Mouse (Mus musculus): ENCODE data around the gene 4930404N11Rik. TPM values are rescaled to one million over a fixed set of nuclear protein-coding genes. Genes with fewer than 3 reads are reported as not detected.

Gene 4930404N11Rik
- polyA plus RNA-seq, 1 experiment from 2014 or later, result 0.31 TPM

DNA sequence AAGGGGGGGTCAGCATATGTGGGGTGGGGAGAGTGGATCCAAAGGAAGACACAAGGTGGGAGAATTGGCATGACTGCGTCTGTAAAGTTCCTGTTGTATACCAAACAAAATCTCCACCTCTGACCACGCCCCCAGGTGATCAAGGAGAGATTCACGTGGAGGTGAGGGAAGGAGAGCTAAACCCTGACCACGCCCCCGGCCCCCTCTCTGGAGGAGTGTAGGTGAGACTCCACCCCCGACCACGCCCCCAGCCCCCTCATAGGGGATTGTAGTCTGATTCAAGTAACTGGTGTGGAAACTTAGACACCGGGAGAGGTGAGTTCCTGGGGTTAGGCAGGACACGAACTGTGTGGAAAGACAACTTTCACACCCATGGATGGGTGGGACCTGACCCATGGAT, 38.5 kb upstream of the 4930404N11Rik start:
- Histone ChIP-seq H3K36me3 (ENCODE audit: control insufficient read depth, insufficient read depth, low read length) (peaks cover 87% of the 10 kb centered on the region), H3K9ac (ENCODE audit: low read depth, low read length) (no peak overlapping the region), H3K4me2 (ENCODE audit: low read depth, low read length) (no peak overlapping the region), H3K9me3 (ENCODE audit: control insufficient read depth, low read length) (no peaks in the 10 kb centered on the region), H3K4me3 (ENCODE audit: low read depth, low read length) (no peak overlapping the region), H3K27me3 (replicated peaks; ENCODE audit: control insufficient read depth, insufficient read depth, low read length) (no peaks in the 10 kb centered on the region), H3K4me1 (ENCODE audit: control insufficient read depth, insufficient read depth, low read length) (peaks cover 46% of the 10 kb centered on the region), H3K27ac (replicated peaks; ENCODE audit: low read depth, low read length) (no peak overlapping the region)
- ATAC-seq (ENCODE audit: low read depth) (no peak), DNase-seq (ENCODE audit: low spot score) (no peak)
- 30% methylated on average over 6 of the region's 9 CpGs for WGBS

DNA sequence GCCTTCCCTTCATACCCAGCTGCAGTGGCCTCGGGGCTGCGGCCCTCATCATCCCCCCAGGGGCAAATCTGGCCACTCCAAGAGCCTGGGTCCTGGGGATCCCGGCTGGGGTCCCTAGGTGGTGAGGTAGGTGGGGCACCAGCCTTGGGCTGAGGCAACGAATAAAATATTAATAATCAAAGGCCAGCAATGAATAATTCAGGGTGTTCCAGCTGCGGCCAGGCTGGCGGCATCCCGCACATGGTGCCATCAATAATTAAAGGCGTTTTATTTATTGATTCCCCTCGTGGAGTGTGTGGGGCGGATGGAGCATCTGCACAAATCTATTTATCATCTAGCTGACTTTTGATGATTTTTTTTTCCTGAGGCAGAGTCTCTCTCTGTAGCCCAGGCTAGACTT, 37.9 kb upstream of the 4930404N11Rik start:
- peaks cover 85% of the 10 kb centered on the region for H3K36me3 ChIP-seq (ENCODE audit: control insufficient read depth, insufficient read depth, low read length)
- peak overlapping the region; percentile 82 for H3K27ac ChIP-seq (replicated peaks; ENCODE audit: low read depth, low read length)
- 67% methylated on average over 10 of the region's 10 CpGs for WGBS
- no peak overlapping the region for H3K4me2 ChIP-seq (ENCODE audit: low read depth, low read length)
- no peak for ATAC-seq (ENCODE audit: low read depth)
- DNase-seq (ENCODE audit: low spot score), result no peak
- no peak overlapping the region for H3K4me3 ChIP-seq (ENCODE audit: low read depth, low read length)
- no peaks in the 10 kb centered on the region for H3K9me3 ChIP-seq (ENCODE audit: control insufficient read depth, low read length)
- no peaks in the 10 kb centered on the region for H3K27me3 ChIP-seq (replicated peaks; ENCODE audit: control insufficient read depth, insufficient read depth, low read length)
- H3K4me1 ChIP-seq (ENCODE audit: control insufficient read depth, insufficient read depth, low read length), result peaks cover 42% of the 10 kb centered on the region
- peak overlapping the region; percentile 47; the same call in 1 of the 2 replicates for H3K9ac ChIP-seq (ENCODE audit: low read depth, low read length)

DNA sequence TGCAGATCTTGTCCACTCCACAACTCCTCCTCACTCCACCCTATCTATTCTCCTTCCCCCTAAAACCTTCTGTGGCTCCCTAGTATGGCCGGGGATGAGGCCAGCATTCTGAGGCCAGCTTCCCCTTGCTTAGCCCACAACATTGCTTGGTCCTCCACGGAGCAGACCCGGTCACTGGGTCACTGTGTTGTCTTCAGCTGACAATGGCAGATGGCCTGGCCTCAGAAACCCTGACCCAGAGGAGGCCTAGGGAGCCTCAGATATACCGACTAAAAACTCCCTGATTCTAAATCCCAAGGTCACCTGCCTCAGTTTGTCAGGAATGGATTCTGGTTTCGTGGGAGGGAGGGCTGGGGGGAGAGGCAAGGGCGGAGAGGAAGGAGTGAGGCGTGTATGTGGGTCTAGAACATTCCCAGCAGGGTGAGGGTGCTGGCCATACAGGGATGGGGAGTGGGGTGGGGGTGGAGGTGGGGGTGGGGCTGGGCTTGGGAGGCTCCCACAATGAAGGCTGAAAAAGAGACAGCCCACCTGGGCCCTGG, 36.7 kb upstream of the 4930404N11Rik start:
- no peak overlapping the region for H3K4me3 ChIP-seq (ENCODE audit: low read depth, low read length)
- peak overlapping the region; percentile 23 for H3K4me2 ChIP-seq (ENCODE audit: low read depth, low read length)
- ATAC-seq (ENCODE audit: low read depth) (no peak), DNase-seq (ENCODE audit: low spot score) (no peak)
- WGBS, result 20% methylated on average over 7 of the region's 7 CpGs
- H3K27ac ChIP-seq (replicated peaks; ENCODE audit: low read depth, low read length), result peak overlapping the region; percentile 82
- 0 out of 2 replicates have a peak overlapping the region, but pooled peaks have one; percentile 47 for H3K9ac ChIP-seq (ENCODE audit: low read depth, low read length)
- peaks cover 84% of the 10 kb centered on the region for H3K36me3 ChIP-seq (ENCODE audit: control insufficient read depth, insufficient read depth, low read length)
- no peaks in the 10 kb centered on the region for H3K27me3 ChIP-seq (replicated peaks; ENCODE audit: control insufficient read depth, insufficient read depth, low read length)
- H3K9me3 ChIP-seq (ENCODE audit: control insufficient read depth, low read length), result no peaks in the 10 kb centered on the region
- peaks cover 30% of the 10 kb centered on the region for H3K4me1 ChIP-seq (ENCODE audit: control insufficient read depth, insufficient read depth, low read length)

DNA sequence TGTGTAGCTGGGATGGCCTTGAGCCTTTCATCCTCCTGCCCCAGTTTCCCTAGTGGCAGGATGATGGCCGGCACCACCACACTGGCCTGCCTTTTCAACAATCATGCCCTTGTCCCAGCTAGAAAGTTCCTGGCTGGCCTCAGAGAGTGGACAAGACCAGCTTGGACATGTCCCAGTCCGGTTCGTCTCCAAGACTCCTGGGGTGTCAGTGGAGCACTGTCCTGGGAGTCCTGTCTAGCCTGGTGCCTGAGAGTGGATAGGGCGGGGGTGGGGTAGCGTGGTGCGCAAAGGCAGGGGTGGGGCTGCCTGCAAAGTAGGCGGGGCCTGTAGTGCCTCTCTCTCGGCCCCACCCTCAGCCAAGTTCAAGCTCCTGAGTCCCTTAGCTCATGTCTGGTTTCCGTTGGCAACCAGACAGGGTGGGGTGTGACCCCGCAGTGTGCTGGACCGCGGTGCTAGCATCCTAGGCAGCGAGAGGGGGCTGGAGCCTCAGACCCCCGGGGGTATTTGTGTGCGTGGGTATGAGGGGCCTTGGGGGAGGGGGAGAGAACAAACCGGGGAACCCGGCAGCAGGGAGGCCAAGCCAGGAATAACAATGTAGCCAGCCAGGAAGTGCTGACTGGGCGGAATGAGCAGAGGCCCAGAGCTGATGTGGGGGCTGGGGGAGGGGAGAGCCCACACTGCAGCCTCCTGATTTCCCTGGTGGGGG, 36.1 kb upstream of the 4930404N11Rik start:
- Histone ChIP-seq H3K36me3 (ENCODE audit: control insufficient read depth, insufficient read depth, low read length) (peaks cover 84% of the 10 kb centered on the region), H3K4me1 (ENCODE audit: control insufficient read depth, insufficient read depth, low read length) (peaks cover 24% of the 10 kb centered on the region), H3K27ac (replicated peaks; ENCODE audit: low read depth, low read length) (peak overlapping the region; percentile 82), H3K27me3 (replicated peaks; ENCODE audit: control insufficient read depth, insufficient read depth, low read length) (no peaks in the 10 kb centered on the region), H3K9ac (ENCODE audit: low read depth, low read length) (0 out of 2 replicates have a peak overlapping the region, but pooled peaks have one; percentile 47), H3K9me3 (ENCODE audit: control insufficient read depth, low read length) (no peaks in the 10 kb centered on the region), H3K4me3 (ENCODE audit: low read depth, low read length) (no peak overlapping the region; the same call in 1 of the 2 replicates), H3K4me2 (ENCODE audit: low read depth, low read length) (peak overlapping the region; percentile 23)
- DNase-seq (ENCODE audit: low spot score) (peak; percentile 96), ATAC-seq (ENCODE audit: low read depth) (peak; percentile 90)
- 7% methylated on average over 18 of the region's 18 CpGs for WGBS

DNA sequence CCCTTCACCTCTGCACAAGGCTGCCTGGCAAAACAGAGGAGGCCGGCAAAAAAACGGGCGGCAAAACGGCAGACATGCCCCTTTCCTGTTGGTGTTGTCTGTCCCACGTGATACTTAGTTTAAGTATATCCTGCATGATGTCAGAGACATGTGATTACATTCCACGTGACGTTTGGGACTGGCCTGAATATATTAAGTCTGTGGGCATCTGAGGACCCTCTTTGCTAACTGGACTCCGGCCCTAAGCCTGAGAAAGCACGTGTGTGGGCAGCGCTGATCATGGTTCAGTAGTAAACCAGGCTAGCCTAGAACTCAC, 35.5 kb upstream of the 4930404N11Rik start:
- Histone ChIP-seq H3K27me3 (replicated peaks; ENCODE audit: control insufficient read depth, insufficient read depth, low read length) (no peaks in the 10 kb centered on the region), H3K36me3 (ENCODE audit: control insufficient read depth, insufficient read depth, low read length) (peaks cover 83% of the 10 kb centered on the region), H3K4me2 (ENCODE audit: low read depth, low read length) (peak overlapping the region; percentile 23; the same call in 1 of the 2 replicates), H3K9ac (ENCODE audit: low read depth, low read length) (0 out of 2 replicates have a peak overlapping the region, but pooled peaks have one; percentile 21), H3K4me3 (ENCODE audit: low read depth, low read length) (no peak overlapping the region), H3K4me1 (ENCODE audit: control insufficient read depth, insufficient read depth, low read length) (peaks cover 23% of the 10 kb centered on the region), H3K27ac (replicated peaks; ENCODE audit: low read depth, low read length) (peak overlapping the region; percentile 82), H3K9me3 (ENCODE audit: control insufficient read depth, low read length) (no peaks in the 10 kb centered on the region)
- DNase-seq (ENCODE audit: low spot score) (no peak), ATAC-seq (ENCODE audit: low read depth) (no peak)
- WGBS, result 39% methylated on average over 10 of the region's 10 CpGs

DNA sequence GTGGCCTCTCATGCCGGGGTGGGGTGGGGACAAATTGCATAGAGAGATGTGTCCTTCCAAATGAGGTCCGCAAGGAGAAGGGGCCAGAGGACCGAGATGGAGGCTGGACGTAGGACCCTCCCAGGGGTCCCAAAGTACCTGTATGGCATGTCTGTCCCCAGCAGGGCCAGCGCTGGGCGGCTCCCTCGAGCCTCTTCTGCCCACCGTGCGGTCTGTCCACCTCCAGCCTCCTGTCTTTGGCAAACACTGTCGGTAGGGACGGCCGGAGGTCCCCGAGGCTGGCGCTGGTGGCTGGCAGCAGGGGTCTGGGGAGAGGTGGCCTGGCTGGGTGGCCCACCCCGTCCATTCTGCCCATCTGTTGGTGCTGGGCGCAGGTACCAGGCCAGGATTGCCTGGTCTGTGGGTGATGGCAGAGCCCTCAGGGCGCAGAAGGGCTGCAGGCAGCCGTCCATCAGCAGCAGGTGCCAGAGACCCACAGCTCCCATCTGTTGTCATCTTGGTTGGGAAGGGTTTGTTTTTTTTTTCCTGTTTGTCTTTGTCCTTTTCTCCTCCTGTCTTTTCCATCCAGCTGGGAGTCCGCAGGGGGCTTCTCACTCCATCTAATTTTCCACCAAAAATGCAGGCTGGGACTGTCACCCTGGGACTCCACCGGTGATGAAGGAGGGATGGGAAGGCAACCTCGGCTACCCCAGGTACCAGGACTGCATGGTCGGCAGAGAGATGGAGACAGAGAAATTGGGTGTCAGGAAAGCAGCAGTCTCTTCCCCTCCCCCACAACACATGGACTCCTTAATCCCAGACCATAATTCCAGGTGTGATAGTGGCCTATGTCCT, 35.0 kb upstream of the 4930404N11Rik start:
- Histone ChIP-seq H3K36me3 (ENCODE audit: control insufficient read depth, insufficient read depth, low read length) (peaks cover 78% of the 10 kb centered on the region), H3K4me2 (ENCODE audit: low read depth, low read length) (no peak overlapping the region), H3K4me1 (ENCODE audit: control insufficient read depth, insufficient read depth, low read length) (peaks cover 23% of the 10 kb centered on the region), H3K27ac (replicated peaks; ENCODE audit: low read depth, low read length) (no peak overlapping the region), H3K4me3 (ENCODE audit: low read depth, low read length) (no peak overlapping the region), H3K9me3 (ENCODE audit: control insufficient read depth, low read length) (no peaks in the 10 kb centered on the region), H3K27me3 (replicated peaks; ENCODE audit: control insufficient read depth, insufficient read depth, low read length) (no peaks in the 10 kb centered on the region), H3K9ac (ENCODE audit: low read depth, low read length) (no peak overlapping the region)
- WGBS, result 45% methylated on average over 17 of the region's 22 CpGs
- ATAC-seq (ENCODE audit: low read depth) (no peak), DNase-seq (ENCODE audit: low spot score) (no peak)

DNA sequence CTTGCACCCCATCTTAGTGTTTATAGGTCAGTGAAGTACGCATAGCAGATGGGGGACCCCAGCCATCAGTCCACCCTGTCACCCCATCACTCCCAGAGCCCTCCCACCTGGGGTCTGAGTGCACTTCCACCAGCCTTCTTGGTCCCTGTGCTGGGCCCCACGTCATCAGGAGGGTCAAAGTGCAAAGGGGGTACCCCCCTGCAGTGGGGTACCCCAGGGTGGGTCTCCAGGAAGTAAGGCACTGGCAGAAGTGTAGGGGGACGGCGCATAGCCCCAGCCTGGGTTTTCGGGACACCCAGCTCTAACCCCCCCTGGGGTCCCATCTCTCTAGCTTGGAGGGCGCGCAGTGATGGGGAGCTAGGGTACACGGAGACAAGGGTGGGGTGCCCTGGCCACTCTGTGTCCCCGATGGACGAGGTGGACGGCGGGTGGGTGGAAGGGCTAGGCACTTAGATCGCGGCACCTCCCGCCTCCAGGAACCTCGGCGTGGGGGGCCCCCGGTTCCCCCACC, 34.2 kb upstream of the 4930404N11Rik start:
- ATAC-seq (ENCODE audit: low read depth) (no peak), DNase-seq (ENCODE audit: low spot score) (no peak)
- Histone ChIP-seq H3K27ac (replicated peaks; ENCODE audit: low read depth, low read length) (no peak overlapping the region), H3K27me3 (replicated peaks; ENCODE audit: control insufficient read depth, insufficient read depth, low read length) (no peaks in the 10 kb centered on the region), H3K4me3 (ENCODE audit: low read depth, low read length) (no peak overlapping the region), H3K9me3 (ENCODE audit: control insufficient read depth, low read length) (no peaks in the 10 kb centered on the region), H3K36me3 (ENCODE audit: control insufficient read depth, insufficient read depth, low read length) (peaks cover 72% of the 10 kb centered on the region), H3K9ac (ENCODE audit: low read depth, low read length) (no peak overlapping the region), H3K4me1 (ENCODE audit: control insufficient read depth, insufficient read depth, low read length) (peaks cover 23% of the 10 kb centered on the region), H3K4me2 (ENCODE audit: low read depth, low read length) (no peak overlapping the region)
- 86% methylated on average over 17 of the region's 18 CpGs for WGBS

DNA sequence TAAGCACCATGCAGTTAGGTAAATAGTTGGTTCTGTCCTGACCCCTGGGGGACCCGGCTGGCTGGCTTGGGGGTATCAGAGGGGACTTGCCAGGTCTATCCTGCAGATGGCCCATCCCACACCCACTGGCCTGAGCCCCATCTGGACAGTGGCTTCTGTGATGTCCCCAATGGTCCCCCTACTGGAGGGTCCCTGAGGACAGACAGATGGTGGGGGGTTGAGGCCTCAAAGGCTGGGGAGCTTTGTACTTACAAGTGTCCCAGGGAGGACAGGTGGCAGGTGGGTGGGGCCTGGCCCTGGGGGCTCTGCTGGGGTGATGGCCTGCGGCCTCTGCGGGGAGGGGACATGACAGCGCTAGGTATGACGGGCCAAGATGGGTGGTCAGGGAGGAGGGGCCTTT, 33.7 kb upstream of the 4930404N11Rik start:
- no peak overlapping the region for H3K4me2 ChIP-seq (ENCODE audit: low read depth, low read length)
- no peak overlapping the region for H3K4me3 ChIP-seq (ENCODE audit: low read depth, low read length)
- ATAC-seq (ENCODE audit: low read depth) (no peak), DNase-seq (ENCODE audit: low spot score) (no peak)
- WGBS, result 77% methylated on average over 5 of the region's 5 CpGs
- no peak overlapping the region for H3K9ac ChIP-seq (ENCODE audit: low read depth, low read length)
- H3K27me3 ChIP-seq (replicated peaks; ENCODE audit: control insufficient read depth, insufficient read depth, low read length), result no peaks in the 10 kb centered on the region
- H3K4me1 ChIP-seq (ENCODE audit: control insufficient read depth, insufficient read depth, low read length), result peaks cover 23% of the 10 kb centered on the region
- H3K36me3 ChIP-seq (ENCODE audit: control insufficient read depth, insufficient read depth, low read length), result peaks cover 66% of the 10 kb centered on the region
- no peaks in the 10 kb centered on the region for H3K9me3 ChIP-seq (ENCODE audit: control insufficient read depth, low read length)
- no peak overlapping the region for H3K27ac ChIP-seq (replicated peaks; ENCODE audit: low read depth, low read length)

Measured in embryonic facial prominence, embryonic 14.5 days (tissue).